Mouse (Mus musculus) C2C12 (cell line): ENCODE results near the gene Slc15a3. TPM values are rescaled to one million over a fixed set of nuclear protein-coding genes. Genes with fewer than 3 reads are reported as not detected.

Experiments
- H3K27me3 ChIP-seq: one replicate; pipeline ENCODE4 v1.6.1; 2011; ENCODE audit not compliant: control insufficient read depth, insufficient read depth, insufficient read length
- H3K36me3 ChIP-seq: one replicate; pipeline ENCODE4 v1.6.1; 2011; ENCODE audit not compliant: control insufficient read depth, insufficient read depth
- H3K4me3 ChIP-seq: one replicate; pipeline ENCODE4 v1.5.1; 2011; ENCODE audit warnings: mild to moderate bottlenecking, control low read depth; ENCODE audit not compliant: poor library complexity, insufficient read depth, severe bottlenecking
- H3K79me2 ChIP-seq: one replicate; pipeline ENCODE4 v1.6.1; 2011; ENCODE audit not compliant: control insufficient read depth, insufficient read depth
- H3K79me3 ChIP-seq: one replicate; pipeline ENCODE4 v1.6.1; 2011; ENCODE audit warnings: low read depth, control low read depth
- H3ac ChIP-seq: one replicate; pipeline ENCODE3; 2011; ENCODE audit warnings: low read depth; ENCODE audit not compliant: control insufficient read depth, insufficient read length
- CEBPB ChIP-seq: IDR thresholded peaks from one replicate; pipeline ENCODE4 v1.6.1; 2011; ENCODE audit warnings: low read depth, mild to moderate bottlenecking, control low read depth, moderate library complexity
- CTCF ChIP-seq: IDR thresholded peaks from one replicate; pipeline ENCODE4 v1.5.1; 2011; ENCODE audit not compliant: control insufficient read depth, insufficient read depth, insufficient read length
- FOSL1 ChIP-seq: IDR thresholded peaks from one replicate; pipeline ENCODE4 v1.8.0; 2011; ENCODE audit warnings: mild to moderate bottlenecking, low read length; ENCODE audit not compliant: poor library complexity, insufficient read depth, severe bottlenecking
- MAX ChIP-seq: IDR thresholded peaks from one replicate; pipeline ENCODE4 v1.6.1; 2011; ENCODE audit warnings: mild to moderate bottlenecking, control low read depth
- MYOD1 ChIP-seq: IDR thresholded peaks from one replicate; pipeline ENCODE4 v1.6.1; 2011; ENCODE audit warnings: low read depth; ENCODE audit not compliant: control insufficient read depth, insufficient read length
- MYOG ChIP-seq: IDR thresholded peaks from one replicate; pipeline ENCODE4 v1.6.1; 2011; ENCODE audit not compliant: control insufficient read depth, insufficient read length; ENCODE audit errors: extremely low read depth
- USF1 ChIP-seq: IDR thresholded peaks from one replicate; pipeline ENCODE4 v1.6.1; 2011; ENCODE audit warnings: low read depth, mild to moderate bottlenecking, control low read depth, moderate library complexity
- polyA plus RNA-seq: library from polyadenylated mRNA; unstranded; fragments of >200 nt; fragmentation: generic; extraction: Trizol; gene quantifications from one replicate; pipeline ENCODE4 v1.2.1, GENCODE M21; 2012; ENCODE audit warnings: missing spikeins

The Slc15a3 gene
- polyA plus RNA-seq, 1 experiment, result 6.3 TPM

- Histone ChIP-seq H3K36me3 (no peaks in the 10 kb centered on the region), H3K79me2 (no peaks in the 10 kb centered on the region), H3K27me3 (no peaks in the 10 kb centered on the region), H3K79me3 (no peaks in the 10 kb centered on the region), H3ac (no peak overlapping the region), H3K4me3 (no peak overlapping the region)
- TF ChIP-seq MYOG (no peak), FOSL1 (no peak), MAX (no peak), MYOD1 (no peak), CTCF (no peak), USF1 (no peak), CEBPB (no peak)
These were observed 30.8 kb upstream of the Slc15a3 start for GRCm38 (mm10) chr19:10808524-10809233.

GRCm38 (mm10) chr19:10809428-10810175 is 29.9 kb upstream of the Slc15a3 start:
- Histone ChIP-seq H3K27me3 (no peaks in the 10 kb centered on the region), H3K4me3 (no peak overlapping the region), H3K79me3 (no peaks in the 10 kb centered on the region), H3ac (no peak overlapping the region), H3K36me3 (no peaks in the 10 kb centered on the region), H3K79me2 (no peaks in the 10 kb centered on the region)
- TF ChIP-seq FOSL1 (no peak), MAX (no peak), CEBPB (no peak), MYOD1 (no peak), MYOG (no peak), USF1 (no peak), CTCF (no peak)

- Histone ChIP-seq H3K4me3 (no peak overlapping the region), H3K36me3 (no peaks in the 10 kb centered on the region), H3K27me3 (no peaks in the 10 kb centered on the region), H3ac (no peak overlapping the region), H3K79me3 (no peaks in the 10 kb centered on the region), H3K79me2 (no peaks in the 10 kb centered on the region)
- TF ChIP-seq MYOG (no peak), CEBPB (no peak), CTCF (no peak), FOSL1 (no peak), USF1 (no peak), MAX (no peak), MYOD1 (no peak)
These were observed 29.4 kb upstream of the Slc15a3 start for GRCm38 (mm10) chr19:10810176-10810492.

GRCm38 (mm10) chr19:10811471-10811870 is 28.1 kb upstream of the Slc15a3 start:
- no peak for TF ChIP-seq CEBPB
- TF ChIP-seq MYOD1, result no peak
- no peak for TF ChIP-seq MYOG
- no peak for TF ChIP-seq USF1
- no peak for TF ChIP-seq FOSL1
- TF ChIP-seq MAX, result no peak
- Histone ChIP-seq H3K27me3 (no peaks in the 10 kb centered on the region), H3K79me3 (no peaks in the 10 kb centered on the region), H3ac (no peak overlapping the region), H3K79me2 (no peaks in the 10 kb centered on the region), H3K36me3 (no peaks in the 10 kb centered on the region), H3K4me3 (no peak overlapping the region)

- Histone ChIP-seq H3K36me3 (no peaks in the 10 kb centered on the region), H3ac (no peak overlapping the region), H3K79me3 (no peaks in the 10 kb centered on the region), H3K79me2 (no peaks in the 10 kb centered on the region), H3K4me3 (no peak overlapping the region), H3K27me3 (no peaks in the 10 kb centered on the region)
- TF ChIP-seq MAX, result no peak
- no peak for TF ChIP-seq CEBPB
- no peak for TF ChIP-seq MYOG
- no peak for TF ChIP-seq CTCF
- TF ChIP-seq USF1, result no peak
- TF ChIP-seq FOSL1, result no peak
- TF ChIP-seq MYOD1, result no peak
These were observed 26.5 kb upstream of the Slc15a3 start for GRCm38 (mm10) chr19:10813039-10813438.

- Histone ChIP-seq H3K27me3 (no peaks in the 10 kb centered on the region), H3K4me3 (no peak overlapping the region), H3K79me2 (no peaks in the 10 kb centered on the region), H3K36me3 (no peaks in the 10 kb centered on the region), H3K79me3 (no peaks in the 10 kb centered on the region), H3ac (no peak overlapping the region)
- no peak for TF ChIP-seq FOSL1
- TF ChIP-seq MYOD1, result no peak
- TF ChIP-seq MYOG, result no peak
These were observed 25.6 kb upstream of the Slc15a3 start for GRCm38 (mm10) chr19:10813905-10814304.
